Mouse (Mus musculus) liver, adult 2 months (tissue): ENCODE data around the gene Commd4. TPM values are rescaled to one million over a fixed set of nuclear protein-coding genes. Genes with fewer than 3 reads are reported as not detected.

Experiments
- DNase-seq: peaks from one replicate; pipeline ENCODE4 v3.0.0-alpha.2; 2011; ENCODE audit warnings: low read depth, low spot score; ENCODE audit errors: extremely low read depth
- H3K27ac ChIP-seq: fragments of 200-500 bp; replicated peaks from 2 replicates; pipeline ENCODE4 v1.5.1; 2012; ENCODE audit warnings: low read depth, mild to moderate bottlenecking, control low read depth, inconsistent platforms, low read length; ENCODE audit not compliant: insufficient read depth
- H3K27me3 ChIP-seq: fragments of 200-500 bp; 2 replicates; pipeline ENCODE4 v1.6.1; 2012; ENCODE audit warnings: mild to moderate bottlenecking, moderate library complexity, low read length, inconsistent platforms; ENCODE audit not compliant: control insufficient read depth, insufficient read depth
- H3K36me3 ChIP-seq: fragments of 200-500 bp; 2 replicates; pipeline ENCODE4 v1.6.1; 2012; ENCODE audit warnings: low read length, inconsistent platforms; ENCODE audit not compliant: control insufficient read depth, insufficient read depth
- H3K4me1 ChIP-seq: fragments of 200-500 bp; 2 replicates; pipeline ENCODE4 v1.6.1; 2011; ENCODE audit warnings: low read length; ENCODE audit not compliant: control insufficient read depth, insufficient read depth
- H3K4me3 ChIP-seq: fragments of 200-500 bp; 2 replicates; pipeline ENCODE4 v1.5.1; 2011; ENCODE audit warnings: low read depth, mild to moderate bottlenecking, control low read depth, low read length, moderate library complexity; ENCODE audit not compliant: insufficient read depth
- H3K79me2 ChIP-seq: fragments of 200-500 bp; 2 replicates; pipeline ENCODE4 v1.6.1; 2012; ENCODE audit warnings: inconsistent platforms, mild to moderate bottlenecking, low read length, moderate library complexity; ENCODE audit not compliant: control insufficient read depth, insufficient read depth
- H3K9ac ChIP-seq: fragments of 200-500 bp; 2 replicates; pipeline ENCODE4 v1.6.1; 2012; ENCODE audit warnings: low read depth, mild to moderate bottlenecking, control low read depth, inconsistent platforms, low read length
- CTCF ChIP-seq: fragments of 200-500 bp; IDR thresholded peaks from 2 replicates; pipeline ENCODE4 v1.5.1; 2011; ENCODE audit warnings: low read depth, low read length, control low read depth
- POLR2A ChIP-seq: fragments of 200-500 bp; IDR thresholded peaks from 2 replicates; pipeline ENCODE4 v1.6.1; 2011; ENCODE audit warnings: low read length, control low read depth; ENCODE audit not compliant: insufficient read depth; ENCODE audit errors: extremely low read depth
- WGBS: fragments of 180-500 bp; shearing (Covaris S2); methylation state at CpG from one replicate; pipeline ENCODE4 v1.1.7; 2018; 5-methylcytosine and 5-hydroxymethylcytosine counted together
- polyA plus RNA-seq: library from polyadenylated mRNA; depleted of rRNA; stranded (reverse); fragments of >200 nt; gene quantifications from 2 replicates; pipeline ENCODE4 v1.2.3, GENCODE M21; 2012
- total RNA-seq: library from RNA; depleted of rRNA; stranded (reverse); fragments of >200 nt; gene quantifications from 2 replicates; pipeline ENCODE4 v1.2.3, GENCODE M21; 2014

Gene Commd4
- total and polyA plus RNA-seq, 2 experiments: 23.6 to 86.9 TPM

DNA sequence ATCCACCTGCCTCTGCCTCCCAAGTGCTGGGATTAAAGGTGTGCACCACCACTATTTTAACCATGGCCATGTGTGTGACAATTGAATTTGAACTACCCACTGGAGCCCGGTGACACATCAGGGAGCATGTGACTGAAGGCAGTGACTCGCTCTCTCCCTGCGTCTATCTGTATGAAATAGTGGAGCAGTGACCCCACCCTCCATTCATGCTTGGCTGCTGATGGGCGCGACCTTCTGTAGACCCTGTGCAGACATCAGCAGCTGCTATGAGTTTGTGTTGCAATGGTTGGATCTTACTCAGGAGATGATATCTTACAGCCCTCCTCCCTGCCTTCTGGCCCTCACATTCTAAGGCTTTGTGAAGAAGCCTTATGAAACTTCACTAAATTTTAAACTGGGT, 10.3 kb upstream of the Commd4 start:
- no peaks in the 10 kb centered on the region for H3K4me1 ChIP-seq
- no peak for DNase-seq
- no peak overlapping the region for H3K4me3 ChIP-seq
- WGBS: 89% methylated on average over 5 of the region's 5 CpGs
- H3K27me3 ChIP-seq: no peaks in the 10 kb centered on the region
- H3K79me2 ChIP-seq: no peaks in the 10 kb centered on the region
- no peak overlapping the region for H3K27ac ChIP-seq
- TF ChIP-seq POLR2A (no peak), CTCF (no peak)
- H3K36me3 ChIP-seq: no peaks in the 10 kb centered on the region
- H3K9ac ChIP-seq: no peak overlapping the region

DNA sequence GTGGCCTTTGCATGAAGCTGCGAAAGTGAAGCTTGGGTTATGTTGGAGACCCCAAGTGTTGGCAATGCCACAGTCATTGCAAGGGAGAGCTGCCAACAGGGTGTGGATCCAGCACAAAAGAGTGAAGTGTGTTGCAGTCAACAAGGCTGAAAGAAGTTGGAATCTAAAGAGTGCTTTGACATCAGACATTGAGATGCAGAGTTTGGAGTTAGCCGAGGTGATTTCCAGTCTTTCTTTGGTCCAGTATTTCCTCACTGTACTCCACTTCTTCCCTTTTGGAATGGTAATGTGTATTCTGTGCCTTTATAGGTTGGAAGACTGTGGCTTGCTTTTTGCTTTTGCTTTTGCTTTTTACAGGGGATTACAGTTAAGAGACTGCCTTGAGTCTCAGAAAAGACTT, 8.0 kb upstream of the Commd4 start:
- Histone ChIP-seq H3K9ac (no peak overlapping the region), H3K27me3 (no peaks in the 10 kb centered on the region), H3K4me1 (no peaks in the 10 kb centered on the region), H3K27ac (no peak overlapping the region), H3K4me3 (no peak overlapping the region), H3K79me2 (no peaks in the 10 kb centered on the region), H3K36me3 (no peaks in the 10 kb centered on the region)
- TF ChIP-seq CTCF: no peak
- TF ChIP-seq POLR2A: no peak
- WGBS: 90% methylated on average over 2 of the region's 2 CpGs
- DNase-seq: no peak

DNA sequence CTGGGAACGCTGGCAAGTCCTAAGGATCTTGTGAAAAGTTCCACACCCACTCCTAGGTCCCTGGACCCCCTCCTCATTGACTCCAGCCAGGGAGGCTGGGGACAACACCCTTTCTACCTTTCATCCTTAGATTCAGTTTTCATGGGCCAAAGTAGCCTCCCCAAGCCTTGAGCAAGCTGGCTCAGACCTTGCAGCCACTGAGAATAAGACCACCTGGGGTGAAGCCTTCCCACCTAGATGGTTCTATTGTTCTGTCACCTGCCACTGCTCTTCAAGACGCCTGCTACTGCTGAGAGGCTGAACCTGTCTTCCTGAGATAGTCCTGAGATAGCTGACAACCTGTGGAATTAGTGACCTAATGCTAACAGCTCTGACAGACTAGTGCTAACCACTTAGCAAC, 5.0 kb upstream of the Commd4 start:
- no peak overlapping the region for H3K27ac ChIP-seq
- H3K4me1 ChIP-seq: no peaks in the 10 kb centered on the region; the same call in 1 of the 2 replicates
- TF ChIP-seq POLR2A: no peak
- no peak for TF ChIP-seq CTCF
- no peak for DNase-seq
- H3K27me3 ChIP-seq: no peaks in the 10 kb centered on the region
- no peaks in the 10 kb centered on the region for H3K36me3 ChIP-seq
- no peak overlapping the region for H3K4me3 ChIP-seq
- no peaks in the 10 kb centered on the region for H3K79me2 ChIP-seq
- 69% methylated on average over 2 of the region's 2 CpGs for WGBS
- H3K9ac ChIP-seq: no peak overlapping the region

DNA sequence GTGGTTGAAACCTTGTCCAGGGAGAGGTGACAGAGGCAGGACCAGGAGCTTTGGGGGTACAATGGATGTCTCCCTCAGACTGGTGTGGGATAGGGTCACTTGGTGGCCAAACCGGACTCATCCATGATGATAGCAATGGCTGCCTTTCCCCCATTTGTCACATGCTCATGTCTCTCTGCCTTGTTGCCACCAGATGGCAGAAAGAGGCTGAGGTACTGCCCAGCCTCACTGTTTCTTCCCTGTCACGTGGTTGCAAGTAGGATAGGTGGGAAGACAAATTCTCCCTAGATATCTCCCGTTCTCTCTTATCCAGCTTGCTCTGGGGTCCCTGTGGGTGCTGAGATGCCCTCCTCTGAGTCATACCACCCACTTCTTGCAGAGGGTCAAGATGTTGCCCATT, 4.4 kb upstream of the Commd4 start:
- 8% methylated on average over 3 of the region's 3 CpGs for WGBS

DNA sequence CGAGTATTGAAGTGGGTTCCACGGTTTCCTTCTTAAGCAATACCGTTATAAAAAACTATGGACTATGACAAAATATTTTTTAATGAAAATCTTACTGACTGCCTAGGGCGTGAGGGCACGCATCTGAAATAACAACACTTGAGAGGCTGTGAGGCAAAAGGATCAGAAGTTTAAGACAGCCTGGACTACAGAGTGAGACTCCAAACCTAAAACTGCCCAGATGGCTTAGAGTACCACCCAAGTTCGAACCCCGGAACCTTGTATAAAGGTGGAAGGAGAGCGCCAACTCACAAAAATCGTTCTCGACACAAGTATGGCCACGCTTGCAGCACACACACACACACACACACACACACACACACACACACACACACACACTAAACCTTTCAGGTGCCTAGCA, 375 bp upstream of the Commd4 start:
- H3K4me3 ChIP-seq: peak overlapping the region; percentile 92
- H3K27me3 ChIP-seq: no peaks in the 10 kb centered on the region
- 37% methylated on average over 11 of the region's 11 CpGs for WGBS
- no peaks in the 10 kb centered on the region for H3K79me2 ChIP-seq
- DNase-seq: no peak
- no peak overlapping the region; the same call in 1 of the 2 replicates for H3K9ac ChIP-seq
- TF ChIP-seq POLR2A (no peak), CTCF (no peak)
- no peaks in the 10 kb centered on the region for H3K36me3 ChIP-seq
- H3K27ac ChIP-seq: no peak overlapping the region
- no peaks in the 10 kb centered on the region; the same call in 1 of the 2 replicates for H3K4me1 ChIP-seq

More for the DNA sequence above, 4.4 kb upstream of the Commd4 start:
- Histone ChIP-seq H3K27me3 (no peaks in the 10 kb centered on the region), H3K9ac (no peak overlapping the region), H3K4me3 (no peak overlapping the region), H3K79me2 (no peaks in the 10 kb centered on the region), H3K27ac (no peak overlapping the region), H3K36me3 (no peaks in the 10 kb centered on the region), H3K4me1 (no peaks in the 10 kb centered on the region; the same call in 1 of the 2 replicates)
- DNase-seq: peak; percentile 47
- TF ChIP-seq CTCF (peak; percentile 68), POLR2A (no peak)

DNA sequence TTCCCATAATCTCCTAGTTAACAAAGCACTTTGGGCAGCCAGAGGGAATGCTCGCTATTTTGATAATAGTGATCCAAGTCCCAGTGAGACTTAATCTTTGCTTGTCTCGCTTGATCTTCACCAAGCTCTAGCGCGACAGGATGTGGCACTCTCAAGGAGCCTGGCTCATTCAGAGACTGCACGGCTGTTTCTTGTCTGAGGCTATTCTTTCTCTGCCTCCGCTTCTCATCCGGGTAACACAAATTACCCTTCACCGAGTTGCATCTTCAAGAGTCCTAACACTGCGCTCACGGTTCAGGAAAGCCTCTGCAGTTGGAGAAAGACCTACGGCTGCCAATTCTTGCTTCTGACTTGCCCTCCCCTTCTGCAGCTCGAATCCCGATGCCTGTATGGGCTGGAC, 632 bp downstream of the Commd4 start:
- Histone ChIP-seq H3K79me2 (no peaks in the 10 kb centered on the region), H3K4me3 (peak overlapping the region; percentile 92), H3K27me3 (no peaks in the 10 kb centered on the region), H3K9ac (0 out of 2 replicates have a peak overlapping the region, but pooled peaks have one; percentile 72), H3K27ac (no peak overlapping the region), H3K4me1 (no peaks in the 10 kb centered on the region; the same call in 1 of the 2 replicates), H3K36me3 (no peaks in the 10 kb centered on the region)
- 34% methylated on average over 13 of the region's 13 CpGs for WGBS
- no peak for TF ChIP-seq POLR2A
- no peak for TF ChIP-seq CTCF
- no peak for DNase-seq
